Mouse (Mus musculus): ENCODE measurements at regions not wholly inside any gene's neighbourhood (a gene's known extent, or its start where the extent isn't known, plus 50 kb on each side); places are given as distances from the start of the nearest gene placed in this dataset.

DNA sequence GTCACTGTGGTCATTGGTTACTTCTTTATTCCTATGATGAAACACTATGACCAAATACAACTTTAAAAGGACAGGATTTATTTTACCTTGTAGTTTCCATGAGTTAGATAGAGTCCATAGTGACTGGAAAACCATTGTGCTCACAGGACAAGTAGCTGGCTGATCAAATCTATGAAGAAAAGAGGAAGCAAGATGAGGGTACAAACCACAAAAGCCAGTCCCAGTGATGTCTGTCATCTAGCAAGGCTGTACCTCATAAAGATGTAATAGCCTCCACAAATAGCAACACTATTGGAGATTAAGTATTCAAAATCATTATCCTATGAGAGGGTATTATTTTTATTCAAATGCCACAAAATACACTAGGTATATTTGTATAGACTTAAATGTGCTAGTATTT is 391.5 kb upstream of the Negr1 start:
- TF ChIP-seq POLR2A (IDR thresholded peaks at IDR 0.05; ENCODE audit: extremely low read depth, insufficient read depth, low read length) (no peak), CTCF (IDR thresholded peaks at IDR 0.05; ENCODE audit: low read depth, low read length) (no peak)

Data from liver, adult 2 months (tissue).